Comparison of ENCODE assay signal across 16 mouse cellular contexts in the genomic region with DNA sequence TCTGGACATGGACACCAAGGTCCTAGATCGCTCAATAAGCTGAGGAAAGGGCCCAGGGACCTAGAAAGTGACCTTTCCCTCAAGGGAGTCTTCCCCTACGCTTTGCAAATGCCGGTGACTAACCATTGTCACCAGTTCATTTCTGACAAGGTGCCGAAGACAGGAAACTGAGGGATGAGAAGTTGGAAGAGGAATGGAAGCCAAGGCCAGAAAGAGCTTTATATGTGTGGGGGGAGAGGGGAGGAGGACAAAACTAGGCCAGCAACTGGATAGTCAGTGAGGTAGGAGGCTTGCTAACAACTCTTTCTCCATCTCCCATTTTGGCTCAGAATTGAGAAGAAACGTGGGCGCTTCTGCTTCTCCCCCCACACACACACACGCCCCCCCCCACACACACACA.
"Had no signal": no experiment of that assay in that cellular context is flagged by ENCODE, and none has a peak within 500 bp of the region (broad histone marks: within the 10 kb centered on the region; RNA-seq: fewer than 3 reads in every experiment).

No protein-coding gene starts in this region.

- H3K27me3 ChIP-seq: liver, embryonic 15.5 days; neural tube, embryonic 12.5 days had no signal

- H3K4me3 ChIP-seq: layer of hippocampus, adult 2 months; liver, embryonic 15.5 days; midbrain, embryonic 10.5 days; neural tube, embryonic 12.5 days had no signal

- H3K36me3 ChIP-seq: liver, embryonic 15.5 days; midbrain, embryonic 10.5 days; neural tube, embryonic 12.5 days had no signal

- H3K27ac ChIP-seq: kidney, postnatal 0 days; layer of hippocampus, adult 2 months; liver, embryonic 15.5 days; neural tube, embryonic 12.5 days; stomach, postnatal 0 days had no signal

- ATAC-seq: inflammation-experienced regulatory T-cells, adult 6 months; intestine, postnatal 0 days had no signal

- H3K9me3 ChIP-seq: liver, embryonic 15.5 days; midbrain, embryonic 10.5 days; neural tube, embryonic 12.5 days had no signal

- H3K4me1 ChIP-seq: liver, embryonic 15.5 days had no signal

- DNase-seq: kidney, adult 8-10 months; kidney, postnatal 4 days; lung, embryonic 14.5 days; lung, postnatal 10 days; lung, postnatal 4 days; midbrain, embryonic 14.5 days; thymus, adult 2 months; thymus, postnatal 25 days had no signal
